Mouse (Mus musculus): ENCODE measurements around the gene Dgkk.
"Not testable (repeated sequence)": the region's sequence is repeated elsewhere in the genome, so short reads cannot be mapped to it uniquely, and the experiment has no call there.

Gene Dgkk

GRCm38 (mm10) chrX:6779006-6779405 is at the start of gene Dgkk:
Gene Dgkk, plus strand, starts transcription at chrX:6779306.
- DNase-seq: not testable (repeated sequence)

GRCm38 (mm10) chrX:6733998-6734397 is 45.1 kb upstream of the Dgkk start:
- no peak for DNase-seq

GRCm38 (mm10) chrX:6750714-6751113 is 28.4 kb upstream of the Dgkk start:
- DNase-seq: no peak

DNA sequence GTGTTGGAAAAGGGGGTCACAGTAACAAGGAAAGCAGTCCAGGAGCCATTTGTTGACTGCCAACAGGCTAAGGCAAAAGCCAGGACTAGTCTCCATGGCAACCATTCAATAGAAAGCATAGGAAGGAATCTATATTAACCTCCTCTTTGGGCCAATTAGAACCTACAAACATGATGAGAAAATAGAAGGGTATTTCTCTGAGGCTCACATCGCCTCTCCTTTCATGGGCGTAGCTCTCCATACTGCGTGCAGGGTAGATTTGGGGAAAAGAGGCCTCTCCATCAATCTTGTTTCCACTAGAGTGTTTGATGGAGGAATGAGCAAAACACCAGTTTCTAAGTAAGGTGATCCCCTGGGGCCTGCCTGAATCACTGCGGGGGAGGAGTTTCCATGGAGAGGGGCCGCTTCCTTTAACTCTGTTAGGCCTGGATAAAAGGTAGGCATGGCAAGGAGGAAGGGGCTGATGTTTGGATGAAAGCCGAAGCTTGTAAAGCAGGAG is 27.5 kb upstream of the Dgkk start:
- no peak for DNase-seq

- DNase-seq: no peak
These were observed 1.4 kb upstream of the Dgkk start for GRCm38 (mm10) chrX:6777489-6778249.

- DNase-seq: no peak
These were observed 862 bp upstream of the Dgkk start for GRCm38 (mm10) chrX:6778250-6778637.

DNA sequence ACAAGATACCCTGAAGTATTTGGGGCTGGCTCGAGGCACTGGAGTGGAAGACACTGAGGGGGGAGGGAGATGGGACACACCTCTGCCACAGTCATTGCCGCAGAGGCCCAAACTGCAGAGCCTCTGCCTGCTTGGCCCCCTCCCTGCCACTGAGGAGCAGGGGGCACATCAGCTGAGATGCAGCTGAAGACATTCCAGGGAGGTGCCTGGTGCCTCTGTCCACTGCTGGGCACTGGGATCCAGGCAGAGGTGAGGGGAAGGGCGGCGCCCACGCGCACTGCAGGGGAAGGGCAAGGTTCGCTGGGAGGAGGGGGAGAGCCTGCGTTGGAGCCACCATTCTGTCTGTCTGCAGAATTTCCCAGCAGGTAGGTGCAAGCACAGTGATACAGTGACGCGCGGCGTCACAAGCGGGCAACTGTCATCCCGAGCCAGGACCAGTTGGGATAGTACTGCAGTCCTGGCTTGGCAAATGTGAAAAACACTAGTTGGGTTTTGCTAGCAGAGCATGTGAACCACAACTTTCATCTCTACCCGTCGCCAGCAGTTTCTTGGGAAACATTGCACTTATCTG is 948 bp downstream of the Dgkk start:
- DNase-seq: no peak

- no peak for DNase-seq
These were observed 53.4 kb downstream of the Dgkk start for GRCm38 (mm10) chrX:6832553-6832952.

- no peak for DNase-seq
These were observed 74.4 kb downstream of the Dgkk start for GRCm38 (mm10) chrX:6853466-6853865.

DNA sequence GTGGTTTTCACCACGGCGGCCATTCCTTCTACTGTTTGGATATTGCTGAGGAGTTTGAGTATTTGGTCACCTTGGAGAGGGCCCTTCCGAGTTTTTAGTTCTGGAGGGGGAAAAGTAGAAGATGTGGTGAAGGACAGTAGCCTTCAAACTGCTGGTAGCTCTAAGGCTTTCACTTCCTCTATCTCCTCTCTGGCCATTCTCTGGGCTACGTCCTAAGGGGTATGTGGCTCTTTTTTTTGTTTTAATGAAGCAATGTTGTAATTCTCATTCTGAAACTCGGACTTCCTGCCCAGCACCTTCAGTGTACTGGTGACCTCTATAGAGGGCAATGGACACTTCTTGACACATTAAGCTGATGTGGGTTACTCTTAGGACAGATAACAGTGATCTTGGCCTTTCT is 75.0 kb downstream of the Dgkk start:
- no peak for DNase-seq

- DNase-seq: no peak
These were observed 114.8 kb downstream of the Dgkk start for GRCm38 (mm10) chrX:6893933-6894332.

GRCm38 (mm10) chrX:6911047-6911446 is 131.9 kb downstream of the Dgkk start:
- DNase-seq: no peak

DNA sequence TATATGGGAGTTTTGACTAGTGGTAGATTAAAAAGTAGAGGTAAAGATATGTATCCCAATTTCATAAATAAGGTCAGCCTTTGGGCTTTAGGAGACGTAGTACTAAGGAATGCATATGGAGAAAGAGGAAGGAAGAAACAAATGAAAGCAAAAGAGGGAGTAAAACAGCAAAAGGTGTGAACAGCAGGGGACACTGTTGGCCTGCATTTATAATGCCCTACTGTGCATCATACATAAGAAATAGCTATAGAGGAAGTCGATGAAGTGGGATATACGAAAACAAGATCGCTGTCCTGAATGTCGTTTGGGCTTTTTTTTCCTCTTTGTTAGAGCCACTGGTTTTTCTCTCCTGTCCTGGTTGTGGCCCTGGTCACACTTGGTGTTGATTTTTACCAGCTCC is 143.1 kb downstream of the Dgkk start:
- DNase-seq: no peak

DNA sequence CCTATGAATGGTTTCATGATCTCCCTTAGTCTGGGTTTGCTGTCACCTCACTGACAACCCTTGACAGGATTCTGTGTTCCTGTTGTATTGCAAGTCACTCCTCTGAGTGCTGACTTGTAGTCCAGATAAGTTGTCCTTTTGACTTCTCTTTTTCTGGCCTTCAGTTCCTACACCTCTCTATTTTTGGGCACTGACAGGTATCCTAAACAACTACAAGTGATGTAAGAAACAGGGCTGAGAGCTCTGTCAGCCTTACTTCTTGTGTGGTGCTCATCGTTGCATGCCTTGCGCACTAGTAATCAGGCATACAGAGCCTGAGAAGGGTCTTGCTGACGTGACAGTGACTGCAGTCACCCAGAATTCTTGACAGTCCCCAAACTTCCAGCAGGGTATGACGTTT is 147.1 kb downstream of the Dgkk start:
- DNase-seq: no peak

DNA sequence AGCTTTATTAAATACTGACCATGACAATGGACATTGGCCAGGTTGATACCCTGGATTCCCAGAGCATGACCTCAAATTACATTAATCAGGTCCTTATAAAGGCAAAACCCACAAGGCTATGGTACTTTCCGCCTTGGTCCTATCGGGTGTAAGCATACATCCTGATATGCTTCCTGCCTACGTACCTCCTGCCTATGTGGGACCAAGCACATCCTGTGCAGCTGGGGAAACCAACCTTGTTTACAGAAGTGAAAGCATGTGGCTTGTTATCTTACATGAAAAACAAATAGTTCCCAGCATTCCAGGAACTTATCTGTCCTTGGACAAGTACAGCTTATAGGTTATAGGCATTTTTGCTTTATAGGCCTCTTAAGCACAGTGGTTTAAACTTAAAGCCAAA is 189.5 kb downstream of the Dgkk start:
- DNase-seq: no peak

- no peak for DNase-seq
These were observed 192.8 kb downstream of the Dgkk start for GRCm38 (mm10) chrX:6971956-6972355.

DNA sequence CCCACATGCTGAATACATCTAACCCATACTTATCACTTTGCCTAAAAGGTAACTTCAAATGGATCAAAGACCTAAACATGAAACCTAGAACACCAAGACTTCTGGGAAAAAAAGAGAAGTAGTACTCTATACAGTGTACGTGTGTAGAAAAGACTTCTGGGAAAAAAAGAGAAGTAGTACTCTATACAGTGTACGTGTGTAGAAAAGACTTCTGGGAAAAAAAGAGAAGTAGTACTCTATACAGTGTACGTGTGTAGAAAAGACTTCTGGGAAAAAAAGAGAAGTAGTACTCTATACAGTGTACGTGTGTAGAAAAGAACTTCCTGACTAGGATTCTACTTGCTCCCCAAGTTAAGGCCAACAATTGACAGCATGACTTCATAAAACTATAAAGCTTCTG is 204.8 kb downstream of the Dgkk start:
- DNase-seq: not testable (repeated sequence)
